Mouse (Mus musculus) urinary bladder, postnatal 14 days (tissue): ENCODE data around the gene Kcna6.

Source experiments
- DNase-seq: peaks from one replicate; pipeline ENCODE4 v3.0.0; 2021; ENCODE audit warnings: low spot score

Gene Kcna6

GRCm38 (mm10) chr6:126740211-126741142 is at the start of gene Kcna6:
Gene Kcna6, minus strand, starts transcription at chr6:126740674.
- no peak for DNase-seq

DNA sequence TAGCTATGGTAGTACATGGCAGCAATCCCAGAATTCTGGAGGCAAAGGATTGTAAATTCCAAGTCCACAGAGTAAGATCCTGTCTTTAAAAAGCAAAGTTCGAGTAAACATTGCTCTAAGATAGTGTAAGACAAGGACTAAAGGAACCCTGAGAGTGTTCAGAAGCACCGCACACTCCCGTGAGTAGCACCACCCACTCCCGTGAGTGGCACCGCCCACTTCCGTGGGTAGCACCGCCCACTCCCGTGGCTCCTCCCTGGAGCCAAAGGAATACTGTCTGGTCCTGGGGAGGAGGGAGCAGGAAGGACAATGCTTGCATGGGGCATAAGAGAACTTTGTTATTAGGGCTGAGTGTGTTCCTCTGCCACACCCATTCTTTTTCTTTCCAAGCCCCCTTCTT is 48.4 kb upstream of the Kcna6 start:
- DNase-seq: no peak

DNA sequence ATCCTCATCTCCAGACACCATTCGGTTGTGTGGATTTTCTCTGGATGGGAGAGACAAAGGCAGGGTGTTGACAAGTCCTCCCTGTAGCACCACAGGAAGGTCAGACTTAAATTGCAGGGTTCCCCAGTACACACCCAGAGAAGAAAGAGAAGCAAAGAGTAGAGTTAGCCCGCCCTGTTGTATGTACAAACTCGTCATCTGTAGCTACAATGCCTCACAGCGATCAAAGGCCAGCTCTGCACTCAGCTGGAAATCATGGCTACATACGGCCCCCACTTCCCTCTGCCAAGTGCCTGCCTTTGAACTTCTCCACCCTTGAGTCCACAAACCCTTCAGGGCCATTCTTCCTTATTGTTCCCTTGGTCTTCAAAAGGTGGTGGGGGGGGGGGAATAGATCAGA is 43.7 kb upstream of the Kcna6 start:
- no peak for DNase-seq

GRCm38 (mm10) chr6:126783651-126784066 is 43.2 kb upstream of the Kcna6 start:
- no peak for DNase-seq

DNA sequence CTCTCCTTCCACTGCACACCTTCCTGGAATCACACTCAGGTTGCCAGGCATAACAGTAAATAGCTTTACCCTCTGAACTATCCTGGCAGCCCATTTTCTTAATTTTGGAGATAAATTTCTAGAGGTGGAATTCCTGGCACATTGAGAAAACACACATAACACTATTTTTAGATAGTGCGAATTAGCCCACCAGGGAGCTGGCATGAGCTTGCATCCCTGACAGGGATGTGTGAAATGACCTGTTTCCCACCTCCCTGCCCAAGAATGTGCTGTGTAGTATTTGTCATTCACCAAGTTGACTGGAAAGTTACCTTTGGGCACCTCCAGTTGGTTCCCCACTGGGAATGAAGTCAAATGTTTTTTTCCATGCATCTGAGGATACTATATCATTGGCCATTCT is 42.6 kb upstream of the Kcna6 start:
- no peak for DNase-seq

GRCm38 (mm10) chr6:126777889-126778288 is 37.4 kb upstream of the Kcna6 start:
- no peak for DNase-seq

GRCm38 (mm10) chr6:126773873-126774272 is 33.4 kb upstream of the Kcna6 start:
- DNase-seq: no peak

DNA sequence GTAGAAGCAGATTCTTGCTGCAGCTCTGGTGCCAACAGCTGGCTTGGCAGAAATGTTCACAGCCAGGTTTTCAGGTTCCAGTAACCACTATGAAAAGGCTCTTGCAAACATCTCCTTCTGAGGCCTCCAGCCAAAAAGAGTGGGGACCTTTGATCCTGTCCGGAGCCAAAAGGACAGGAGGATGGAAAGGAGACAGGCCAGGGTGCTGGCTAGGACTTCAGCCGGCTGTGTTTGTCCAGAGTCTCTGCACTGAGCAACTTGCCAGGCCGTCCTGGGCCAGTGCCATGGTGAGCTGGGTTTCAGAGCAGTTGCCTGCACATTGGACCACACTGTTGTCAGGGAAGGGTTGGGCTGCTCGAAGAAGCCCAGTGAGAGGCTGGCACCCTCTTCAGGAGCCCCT is 31.9 kb upstream of the Kcna6 start:
- DNase-seq: no peak

GRCm38 (mm10) chr6:126770146-126770731 is 29.8 kb upstream of the Kcna6 start:
- DNase-seq: no peak

- DNase-seq: no peak
Measured at GRCm38 (mm10) chr6:126768957-126769665, 28.6 kb upstream of the Kcna6 start.

GRCm38 (mm10) chr6:126767610-126768532 is 27.4 kb upstream of the Kcna6 start:
- DNase-seq: no peak

- no peak for DNase-seq
Measured at GRCm38 (mm10) chr6:126766552-126766951, 26.1 kb upstream of the Kcna6 start.

- no peak for DNase-seq
Measured at GRCm38 (mm10) chr6:126764563-126765091, 24.2 kb upstream of the Kcna6 start.

- DNase-seq: no peak
Measured at GRCm38 (mm10) chr6:126761362-126761761, 20.9 kb upstream of the Kcna6 start.

- no peak for DNase-seq
Measured at GRCm38 (mm10) chr6:126755729-126756411, 15.4 kb upstream of the Kcna6 start.

DNA sequence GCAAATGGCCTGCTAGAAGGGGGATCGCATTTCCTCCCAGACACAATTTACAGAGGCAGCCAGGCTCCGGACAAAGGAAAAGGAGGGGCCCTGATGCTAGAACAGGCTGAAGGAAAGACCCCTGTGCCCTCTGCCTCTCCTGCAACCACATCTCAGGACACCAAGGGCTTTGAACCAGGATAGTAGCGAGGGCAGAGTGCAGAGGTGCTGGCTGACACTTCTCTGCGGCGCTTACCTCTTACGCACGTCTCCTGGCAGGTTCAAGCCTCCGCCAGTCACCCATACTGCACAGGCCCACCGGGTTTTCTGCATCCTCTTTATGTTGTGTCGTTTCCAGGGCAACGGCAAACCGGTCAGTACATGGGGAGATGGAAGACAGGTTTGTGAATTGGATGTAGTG is 12.0 kb upstream of the Kcna6 start:
- no peak for DNase-seq

DNA sequence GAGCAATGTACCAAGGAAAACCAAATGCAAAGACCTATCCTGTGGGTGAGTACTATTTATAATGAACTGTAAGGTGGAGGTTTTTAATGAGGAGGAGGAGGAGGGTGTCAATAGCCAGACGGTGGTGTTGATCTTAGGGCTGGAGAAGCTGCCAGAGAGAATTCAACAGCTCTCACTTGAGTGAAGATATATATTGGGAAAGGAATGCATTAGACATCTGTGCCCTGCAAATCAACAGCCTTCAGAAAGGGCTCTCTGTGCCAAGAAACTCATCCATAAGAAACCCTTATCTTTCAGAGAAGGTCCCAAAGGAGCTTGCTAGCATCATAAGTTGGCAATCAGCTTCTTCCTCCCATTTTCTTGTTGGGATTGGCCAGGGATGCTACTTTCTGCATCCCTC is 5.4 kb upstream of the Kcna6 start:
- DNase-seq: no peak

DNA sequence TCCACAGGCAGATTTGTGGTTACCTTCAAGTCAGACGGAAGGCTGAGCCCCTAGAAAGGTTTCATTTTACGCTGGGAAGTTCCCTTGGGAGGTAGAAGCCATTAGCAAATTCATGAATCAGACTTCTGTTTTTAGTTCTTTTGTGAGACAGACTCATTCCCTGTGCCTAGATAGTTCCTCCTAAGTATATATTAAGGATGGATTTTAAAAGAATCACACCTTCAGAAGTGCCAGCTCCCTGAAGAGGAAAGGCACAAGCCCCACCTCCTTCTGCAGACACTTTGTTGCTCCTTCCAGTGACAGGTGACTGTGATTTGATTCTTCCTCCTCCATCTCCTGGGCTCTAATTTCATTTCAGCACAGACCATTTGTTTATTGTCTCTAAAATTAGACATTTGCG is 2.1 kb upstream of the Kcna6 start:
- no peak for DNase-seq

DNA sequence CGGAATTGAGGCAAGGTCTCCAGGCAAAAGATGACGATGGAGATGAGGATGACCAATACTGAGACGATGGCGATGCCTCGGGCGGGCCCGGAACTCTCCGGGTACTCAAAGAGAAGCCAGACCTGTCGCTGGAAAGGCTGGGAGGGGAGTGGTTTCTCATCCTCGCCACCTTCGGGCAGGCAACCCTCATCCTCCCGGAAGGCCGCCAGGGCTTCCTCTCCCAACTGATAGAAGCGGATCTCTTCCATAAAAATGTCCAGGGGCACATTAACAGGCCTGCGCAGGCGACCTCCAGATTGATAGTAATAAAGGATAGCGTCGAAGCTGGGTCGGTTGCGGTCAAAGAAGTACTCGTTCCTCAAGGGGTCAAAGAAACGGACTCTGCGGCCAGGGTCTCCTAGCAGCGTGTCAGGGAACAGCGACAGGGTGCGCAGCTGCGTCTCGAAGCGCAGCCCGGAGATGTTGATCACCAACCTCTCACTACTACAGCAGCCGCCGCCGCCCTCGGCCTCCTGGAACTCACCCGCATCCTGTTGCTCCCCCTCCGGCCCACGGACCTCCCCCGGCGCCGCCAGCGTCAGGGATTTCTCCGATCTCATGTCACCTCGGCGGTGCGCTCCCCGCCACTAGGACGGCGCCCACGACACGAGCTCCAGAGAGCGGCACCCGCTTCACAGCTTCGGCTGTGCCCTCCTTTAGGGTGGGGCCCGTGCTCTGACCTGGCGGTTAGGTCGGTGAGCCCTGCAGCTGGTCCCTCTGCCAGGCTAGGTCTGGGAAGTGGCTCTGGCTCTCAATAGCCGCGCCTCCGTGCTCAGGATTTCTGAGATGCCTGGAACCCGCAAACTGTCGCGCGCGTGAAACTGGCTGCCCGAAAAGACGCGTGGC is 906 bp downstream of the Kcna6 start:
- DNase-seq: peak; percentile 6

DNA sequence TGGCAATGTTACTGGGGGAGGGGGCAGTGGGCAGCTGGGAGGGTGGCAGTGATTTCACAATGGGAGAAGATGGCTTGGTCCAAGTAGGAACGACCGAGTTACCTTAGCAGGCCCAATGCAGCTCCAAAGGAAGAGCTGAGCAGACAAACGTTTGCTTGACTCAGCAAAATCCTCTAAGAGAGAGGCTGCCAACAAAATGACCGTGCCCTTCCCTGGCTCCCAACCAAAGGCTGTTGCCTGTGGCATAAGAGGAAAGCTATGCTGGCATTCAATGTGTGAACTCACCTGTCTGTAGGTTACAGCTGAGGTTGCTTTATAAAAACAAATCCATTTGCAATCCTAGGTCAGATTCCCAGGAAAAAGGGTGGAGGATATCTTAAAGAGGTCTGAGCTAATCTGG is 3.5 kb downstream of the Kcna6 start:
- DNase-seq: no peak
